Mouse (Mus musculus) hindbrain, embryonic 16.5 days (tissue): ENCODE measurements around the gene Fam129a. TPM values are rescaled to one million over a fixed set of nuclear protein-coding genes. Genes with fewer than 3 reads are reported as not detected.
"Not testable (repeated sequence)": the region's sequence is repeated elsewhere in the genome, so short reads cannot be mapped to it uniquely, and the experiment has no call there.

Experiments used
- ATAC-seq: fragments of 200-750 bp; cut with Nextera tagmentation; 2 replicates; pipeline ENCODE4 v1.8.0; 2017; ENCODE audit warnings: moderate TSS enrichment, moderate library complexity
- H3K27ac ChIP-seq: fragments of 300-500 bp; sonication (generic); 2 replicates; pipeline ENCODE4 v1.5.1; 2014; ENCODE audit warnings: low read depth, mild to moderate bottlenecking, control low read depth, low read length, moderate library complexity
- H3K27me3 ChIP-seq: fragments of 300-500 bp; sonication (generic); replicated peaks from 2 replicates; pipeline ENCODE4 v1.6.1; 2014; ENCODE audit warnings: low read length; ENCODE audit not compliant: control insufficient read depth, insufficient read depth
- H3K36me3 ChIP-seq: fragments of 300-500 bp; sonication (generic); 2 replicates; pipeline ENCODE4 v1.6.1; 2014; ENCODE audit warnings: mild to moderate bottlenecking, low read length, moderate library complexity, mixed read lengths; ENCODE audit not compliant: control insufficient read depth, insufficient read depth
- H3K4me1 ChIP-seq: fragments of 300-500 bp; sonication (generic); 2 replicates; pipeline ENCODE4 v1.6.1; 2014; ENCODE audit warnings: low read depth, low read length; ENCODE audit not compliant: control insufficient read depth, insufficient read depth
- H3K4me2 ChIP-seq: fragments of 300-500 bp; sonication (generic); 2 replicates; pipeline ENCODE4 v1.6.1; 2014; ENCODE audit warnings: mild to moderate bottlenecking, low read length, control low read depth, moderate library complexity
- H3K4me3 ChIP-seq: fragments of 300-500 bp; sonication (generic); 2 replicates; pipeline ENCODE4 v1.5.1; 2014; ENCODE audit warnings: mild to moderate bottlenecking, low read length, control low read depth, moderate library complexity
- H3K9ac ChIP-seq: fragments of 300-500 bp; sonication (generic); 2 replicates; pipeline ENCODE4 v1.6.1; 2014; ENCODE audit warnings: low read depth, mild to moderate bottlenecking, control low read depth, low read length, moderate library complexity
- H3K9me3 ChIP-seq: fragments of 300-500 bp; sonication (generic); 2 replicates; pipeline ENCODE4 v1.6.1; 2014; ENCODE audit warnings: mild to moderate bottlenecking, low read length, moderate library complexity; ENCODE audit not compliant: control insufficient read depth
- WGBS: fragments of 180-500 bp; shearing (Covaris S2); extraction: QIAGEN DNeasy Blood & Tissue Kit; methylation state at CpG from one replicate; pipeline ENCODE4 v1.1.7; 2014; 5-methylcytosine and 5-hydroxymethylcytosine counted together
- polyA plus RNA-seq: library from polyadenylated mRNA; unstranded; fragments of >200 nt; fragmentation: Nextera tagmentation; extraction: Ambion mirVana; gene quantifications from 2 replicates; pipeline ENCODE4 v1.2.1, GENCODE M21; 2015

The Fam129a gene
- polyA plus RNA-seq, 1 experiment from 2014 or later, result 0.88 TPM

GRCm38 (mm10) chr1:151595600-151596299, 24.8 kb downstream of the Fam129a start:
- no peak overlapping the region for H3K4me2 ChIP-seq
- H3K9me3 ChIP-seq, result no peaks in the 10 kb centered on the region
- no peaks in the 10 kb centered on the region for H3K27me3 ChIP-seq
- H3K4me3 ChIP-seq, result no peak overlapping the region
- H3K36me3 ChIP-seq, result no peaks in the 10 kb centered on the region
- ATAC-seq, result no peak
- H3K9ac ChIP-seq, result no peak overlapping the region
- no peaks in the 10 kb centered on the region; the same call in 1 of the 2 replicates for H3K4me1 ChIP-seq
- no peak overlapping the region for H3K27ac ChIP-seq
- 48% methylated on average over 12 of the region's 12 CpGs for WGBS

- Histone ChIP-seq H3K9ac (no peak overlapping the region), H3K36me3 (no peaks in the 10 kb centered on the region), H3K9me3 (no peaks in the 10 kb centered on the region), H3K4me2 (no peak overlapping the region), H3K27me3 (no peaks in the 10 kb centered on the region), H3K4me3 (no peak overlapping the region), H3K27ac (no peak overlapping the region), H3K4me1 (no peaks in the 10 kb centered on the region; the same call in 1 of the 2 replicates)
- 70% methylated on average over 8 of the region's 8 CpGs for WGBS
- no peak for ATAC-seq
Observed at GRCm38 (mm10) chr1:151596562-151596961, 25.6 kb downstream of the Fam129a start.

GRCm38 (mm10) chr1:151597677-151598297, 26.8 kb downstream of the Fam129a start:
- no peak for ATAC-seq
- 81% methylated on average over 6 of the region's 6 CpGs for WGBS

GRCm38 (mm10) chr1:151598876-151599275, 27.9 kb downstream of the Fam129a start:
- Histone ChIP-seq H3K4me3 (no peak overlapping the region), H3K27ac (no peak overlapping the region), H3K9me3 (no peaks in the 10 kb centered on the region), H3K9ac (no peak overlapping the region), H3K4me1 (no peaks in the 10 kb centered on the region), H3K36me3 (no peaks in the 10 kb centered on the region), H3K4me2 (no peak overlapping the region), H3K27me3 (no peaks in the 10 kb centered on the region)
- no peak for ATAC-seq
- 96% methylated on average over 2 of the region's 2 CpGs for WGBS

More at GRCm38 (mm10) chr1:151597677-151598297, 26.8 kb downstream of the Fam129a start:
- no peak overlapping the region for H3K4me3 ChIP-seq
- H3K9me3 ChIP-seq, result no peaks in the 10 kb centered on the region
- H3K4me1 ChIP-seq, result no peaks in the 10 kb centered on the region
- H3K27me3 ChIP-seq, result no peaks in the 10 kb centered on the region
- H3K36me3 ChIP-seq, result no peaks in the 10 kb centered on the region
- no peak overlapping the region for H3K9ac ChIP-seq
- H3K27ac ChIP-seq, result no peak overlapping the region
- no peak overlapping the region for H3K4me2 ChIP-seq

GRCm38 (mm10) chr1:151604328-151604727, 33.3 kb downstream of the Fam129a start:
- Histone ChIP-seq H3K9ac (no peak overlapping the region), H3K27me3 (no peaks in the 10 kb centered on the region), H3K27ac (no peak overlapping the region), H3K36me3 (no peaks in the 10 kb centered on the region), H3K9me3 (no peaks in the 10 kb centered on the region), H3K4me1 (no peaks in the 10 kb centered on the region), H3K4me2 (no peak overlapping the region), H3K4me3 (no peak overlapping the region)
- ATAC-seq, result no peak
- 80% methylated on average over 2 of the region's 2 CpGs for WGBS

- not testable (repeated sequence) for H3K27me3 ChIP-seq, ATAC-seq, H3K4me1 ChIP-seq, H3K9me3 ChIP-seq, H3K4me3 ChIP-seq, H3K36me3 ChIP-seq, H3K4me2 ChIP-seq, H3K27ac ChIP-seq, H3K9ac ChIP-seq
- WGBS, result 74% methylated on average over 3 of the region's 3 CpGs
Observed at GRCm38 (mm10) chr1:151607957-151608356, 37.0 kb downstream of the Fam129a start.

- H3K27me3 ChIP-seq, result no peaks in the 10 kb centered on the region
- no peak overlapping the region for H3K4me3 ChIP-seq
- no peak for ATAC-seq
- H3K4me1 ChIP-seq, result no peaks in the 10 kb centered on the region
- H3K9ac ChIP-seq, result no peak overlapping the region
- no peaks in the 10 kb centered on the region for H3K36me3 ChIP-seq
- H3K27ac ChIP-seq, result no peak overlapping the region
- no peaks in the 10 kb centered on the region for H3K9me3 ChIP-seq
- no peak overlapping the region for H3K4me2 ChIP-seq
Observed at GRCm38 (mm10) chr1:151610621-151611020, 39.6 kb downstream of the Fam129a start.

GRCm38 (mm10) chr1:151614320-151614935, 43.4 kb downstream of the Fam129a start:
- H3K27ac ChIP-seq, result no peak overlapping the region
- no peak overlapping the region for H3K9ac ChIP-seq
- no peaks in the 10 kb centered on the region for H3K36me3 ChIP-seq
- H3K27me3 ChIP-seq, result no peaks in the 10 kb centered on the region
- H3K4me3 ChIP-seq, result no peak overlapping the region
- WGBS, result 66% methylated on average over 10 of the region's 10 CpGs
- no peak overlapping the region for H3K4me2 ChIP-seq
- H3K4me1 ChIP-seq, result no peaks in the 10 kb centered on the region
- H3K9me3 ChIP-seq, result no peaks in the 10 kb centered on the region
- no peak for ATAC-seq

- H3K36me3 ChIP-seq, result no peaks in the 10 kb centered on the region
- no peaks in the 10 kb centered on the region for H3K9me3 ChIP-seq
- no peaks in the 10 kb centered on the region for H3K27me3 ChIP-seq
- 94% methylated on average over 6 of the region's 6 CpGs for WGBS
- H3K27ac ChIP-seq, result no peak overlapping the region
- no peak overlapping the region for H3K9ac ChIP-seq
- ATAC-seq, result no peak
- H3K4me1 ChIP-seq, result no peaks in the 10 kb centered on the region
- H3K4me2 ChIP-seq, result no peak overlapping the region
- no peak overlapping the region for H3K4me3 ChIP-seq
Observed at GRCm38 (mm10) chr1:151615625-151616024, 44.6 kb downstream of the Fam129a start.
